Mouse (Mus musculus) adrenal gland, adult 8-10 months (tissue): ENCODE data around the gene Cavin2. TPM values are rescaled to one million over a fixed set of nuclear protein-coding genes. Genes with fewer than 3 reads are reported as not detected.

Source experiments
- DNase-seq: peaks from one replicate; pipeline ENCODE4 v3.0.0; 2022
- total RNA-seq, 4 experiments: library from RNA; stranded (reverse); gene quantifications; 2 replicates each; pipeline ENCODE4 v1.2.4; 2022

The Cavin2 gene
- total RNA-seq, 4 experiments from 2014 or later, result 31.3 to 69.1 (median 42.0) TPM

DNA sequence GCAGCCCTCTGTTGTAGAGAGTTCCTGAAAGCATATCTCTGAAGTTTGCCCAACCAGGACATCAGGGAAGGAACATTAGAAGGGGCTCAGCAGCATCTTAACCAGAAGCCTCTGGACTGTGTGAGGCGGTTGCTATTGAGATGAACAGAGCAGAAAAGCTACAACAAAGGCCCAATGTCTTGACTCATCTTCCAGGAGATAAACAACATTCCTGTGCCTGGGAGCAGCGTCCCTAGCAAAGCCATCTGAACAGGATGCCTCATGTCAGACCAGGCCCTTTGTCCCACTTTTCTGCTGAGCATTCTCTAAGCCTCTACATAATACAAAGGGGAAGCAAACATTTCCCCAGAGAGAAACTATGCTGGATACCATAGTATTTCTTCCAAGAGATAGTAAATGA lies 26.6 kb downstream of the Cavin2 start:
- no peak for DNase-seq

DNA sequence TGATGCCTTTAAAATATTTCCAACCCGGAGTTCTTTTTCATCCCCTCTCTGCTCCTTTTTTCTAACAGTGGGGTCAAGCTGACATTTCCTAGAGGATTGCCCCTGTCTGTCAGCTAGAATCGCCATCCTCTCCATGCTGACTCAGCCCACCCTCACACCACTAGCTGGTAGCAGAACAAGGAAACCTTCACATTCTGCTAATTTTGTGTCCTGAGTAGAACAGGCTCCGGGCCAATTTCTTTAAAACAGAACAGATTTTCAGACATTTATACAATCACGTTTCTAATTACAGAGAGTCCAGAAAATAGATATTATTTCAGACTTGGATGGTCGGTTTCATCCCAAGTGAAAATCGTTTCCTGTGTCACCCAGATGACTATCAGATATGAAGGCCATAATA lies 34.6 kb downstream of the Cavin2 start:
- DNase-seq, result no peak

- no peak for DNase-seq
Observed at GRCm38 (mm10) chr1:51328541-51328940, 39.6 kb downstream of the Cavin2 start.

- no peak for DNase-seq
Observed at GRCm38 (mm10) chr1:51332986-51333385, 44.1 kb downstream of the Cavin2 start.

DNA sequence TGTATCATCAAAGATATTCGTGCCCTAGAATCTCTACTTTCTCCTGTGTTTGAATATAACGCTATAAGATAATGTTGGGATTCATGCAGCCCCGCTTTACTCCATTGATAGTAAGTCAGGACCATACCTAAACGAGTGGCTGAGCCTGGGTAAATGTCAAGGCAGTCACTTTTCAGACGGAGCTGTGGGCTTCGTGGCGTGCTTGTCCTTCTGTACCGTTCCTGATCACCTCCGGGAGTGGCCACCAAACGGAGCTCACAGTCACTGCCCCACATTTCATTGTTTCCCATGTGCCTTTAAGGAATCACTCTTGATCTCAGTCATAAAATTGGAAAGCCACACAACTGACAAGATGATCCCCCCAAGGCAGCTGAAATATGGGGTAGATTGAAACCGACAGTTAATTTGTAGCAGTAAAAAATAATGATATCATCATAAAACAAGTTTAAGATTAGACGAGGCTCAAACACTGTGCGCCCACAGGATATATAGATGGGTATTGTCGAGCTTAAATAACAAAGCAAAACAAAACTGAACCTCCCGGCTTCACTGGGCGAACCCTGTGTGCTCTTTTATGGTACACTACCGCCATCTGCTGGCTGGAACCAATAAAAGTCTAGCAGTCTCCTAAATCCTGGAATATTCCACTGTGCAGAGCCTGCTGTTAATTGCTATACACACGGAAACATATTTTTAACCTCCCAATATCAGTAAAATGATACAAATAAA lies 44.8 kb downstream of the Cavin2 start:
- DNase-seq, result peak; percentile 68

GRCm38 (mm10) chr1:51334289-51334688 lies 45.4 kb downstream of the Cavin2 start:
- no peak for DNase-seq

DNA sequence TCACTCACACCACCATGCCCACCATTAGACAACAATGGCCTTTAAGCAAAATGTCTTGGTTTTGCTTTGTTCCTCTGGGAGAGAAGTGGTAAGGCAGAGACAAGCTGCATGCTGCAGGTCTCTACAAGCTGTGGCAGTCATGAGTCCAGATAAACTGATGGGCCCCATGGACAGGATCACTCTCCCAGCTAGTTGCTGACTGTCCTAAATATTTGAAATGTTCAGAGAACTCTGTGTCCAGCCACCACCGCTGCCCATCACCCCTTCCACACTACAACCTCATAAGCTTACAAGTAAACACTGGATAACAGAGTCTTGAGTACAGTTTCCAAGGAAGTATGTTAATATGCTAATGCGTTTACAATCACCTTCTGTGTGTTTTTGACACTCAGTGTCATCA lies 46.2 kb downstream of the Cavin2 start:
- DNase-seq, result no peak

GRCm38 (mm10) chr1:51344160-51344559 lies 55.2 kb downstream of the Cavin2 start:
- no peak for DNase-seq

- no peak for DNase-seq
Observed at GRCm38 (mm10) chr1:51347596-51347995, 58.7 kb downstream of the Cavin2 start.

DNA sequence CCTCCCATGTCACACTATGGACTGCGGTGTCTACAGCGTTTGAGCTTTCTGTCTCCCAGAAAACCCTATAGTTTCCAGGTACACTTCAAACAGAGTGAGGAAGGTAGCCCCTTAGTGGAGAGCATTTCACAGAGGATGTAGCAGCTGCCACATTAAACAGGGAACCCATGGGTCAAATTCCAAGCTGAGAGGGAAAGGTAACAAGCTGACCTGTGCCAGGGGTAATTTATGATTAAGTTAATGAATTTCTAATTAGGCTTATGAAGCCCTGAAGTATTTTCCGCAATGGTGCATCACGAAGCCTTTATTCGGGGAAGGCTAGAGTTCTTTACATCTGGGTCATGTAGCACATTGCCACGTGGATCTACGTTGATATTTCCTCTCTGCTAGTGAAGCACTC lies 59.7 kb downstream of the Cavin2 start:
- no peak for DNase-seq

DNA sequence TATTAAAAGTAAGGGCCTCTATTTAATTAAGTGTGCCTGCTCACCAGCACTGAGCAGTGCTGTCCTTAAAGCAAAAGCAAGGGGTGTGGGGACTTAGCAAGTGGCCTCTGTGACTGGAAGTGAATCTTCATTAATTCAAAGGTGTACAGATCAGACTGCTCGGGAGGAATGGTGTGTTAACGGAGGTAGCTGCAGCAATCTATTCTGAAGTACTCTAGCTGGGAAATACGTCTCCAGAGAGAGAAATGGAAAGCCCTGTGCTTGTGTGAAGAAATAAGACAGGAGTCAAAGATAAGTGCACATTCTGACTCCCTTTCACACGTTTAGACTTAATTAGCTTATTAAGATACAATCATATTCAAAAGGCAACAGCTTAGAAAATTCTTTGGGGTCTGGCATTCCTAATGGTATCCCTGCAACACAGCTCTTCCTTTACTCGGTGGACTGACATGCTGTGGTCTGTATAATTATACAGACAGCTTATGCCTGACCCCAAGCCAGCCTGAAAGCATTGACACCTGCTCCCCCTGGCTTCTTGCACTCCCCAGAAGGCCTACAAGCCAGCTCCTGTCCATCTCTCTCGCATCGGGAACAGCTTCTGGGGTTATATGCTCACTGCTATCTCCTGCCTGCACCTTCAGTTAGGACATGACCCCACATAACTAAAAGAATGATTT lies 60.5 kb downstream of the Cavin2 start:
- no peak for DNase-seq

Other genes with a start within 250 kb of the Cavin2 start
- gene Nabp1, start 189.3 kb downstream of the Cavin2 start, total RNA-seq, result 10 to 100 TPM; 18.5 to 45.8 (median 28.5) TPM